In genomic region chr8:54864038-54864760, GRCm38 (mm10) we compare ENCODE assay signal across 16 mouse cellular contexts. TPM values are rescaled to one million over a fixed set of nuclear protein-coding genes. Genes with fewer than 3 reads are reported as not detected.
DNase-seq lines count a peak whose midpoint lies in the region; ATAC-seq lines count a peak whose summit lies in the region.
"Had no signal": no experiment of that assay in that cellular context is flagged by ENCODE, and none has a peak within 500 bp of the region (broad histone marks: within the 10 kb centered on the region; RNA-seq: fewer than 3 reads in every experiment).

No protein-coding gene starts in this region.

- H3K4me1 ChIP-seq in hindbrain, embryonic 13.5 days (replicated peaks): peaks cover 4% of the 10 kb centered on the region; the same call in 1 of the 2 replicates
- H3K4me1 ChIP-seq in hindbrain, embryonic 11.5 days (replicated peaks; ENCODE audit: control insufficient read depth, insufficient read depth, low read length): no peaks in the 10 kb centered on the region
- peaks cover 16% of the 10 kb centered on the region; the same call in 1 of the 2 replicates for H3K4me1 ChIP-seq in forebrain, embryonic 15.5 days
- H3K4me1 ChIP-seq in embryonic facial prominence, embryonic 10.5 days: no peaks in the 10 kb centered on the region
- H3K4me1 ChIP-seq: embryonic facial prominence, embryonic 13.5 days; heart, embryonic 15.5 days had no signal

- 0 out of 2 replicates have a peak, but pooled peaks have one; percentile 59 for ATAC-seq in hindbrain, embryonic 13.5 days (ENCODE audit: low FRiP score)
- ATAC-seq in hindbrain, embryonic 11.5 days (ENCODE audit: low FRiP score): no peak
- ATAC-seq in forebrain, embryonic 15.5 days (replicated peaks): peak; percentile 88
- ATAC-seq: intestine, embryonic 16.5 days had no signal

- DNase-seq in hindbrain, embryonic 11.5 days (ENCODE audit: low spot score): no peak
- peak; percentile 29 to 75 for DNase-seq in left cerebral cortex, postnatal 10 days (ENCODE audit: extremely low spot score in 1 of 2, low spot score in 2 of 2)
- peak; percentile 76 for DNase-seq in right cerebral cortex, adult 18-20 months
- DNase-seq in cerebellum, adult 9-10 months: no peak
- no peak for DNase-seq in natural killer cell, adult 2 months (ENCODE audit: low spot score in 2 of 2)
- DNase-seq in embryonic facial prominence, embryonic 10.5 days (ENCODE audit: low spot score): no peak
- DNase-seq: cerebellum, adult 11 months; gastrocnemius, postnatal 10 days; lung, embryonic 14.5 days; thymus, postnatal 14 days had no signal

- H3K4me2 ChIP-seq in hindbrain, embryonic 13.5 days: no peak overlapping the region
- H3K4me2 ChIP-seq in hindbrain, embryonic 11.5 days (replicated peaks; ENCODE audit: low read depth, low read length): no peak overlapping the region
- no peak overlapping the region; the same call in 1 of the 2 replicates for H3K4me2 ChIP-seq in forebrain, embryonic 15.5 days (replicated peaks)
- H3K4me2 ChIP-seq: embryonic facial prominence, embryonic 13.5 days; heart, embryonic 15.5 days; lung, embryonic 14.5 days had no signal

- 69% methylated on average over 4 of the region's 4 CpGs for WGBS in hindbrain, embryonic 13.5 days
- WGBS in hindbrain, embryonic 11.5 days: 82% methylated on average over 4 of the region's 4 CpGs
- 53% methylated on average over 4 of the region's 4 CpGs for WGBS in forebrain, embryonic 15.5 days
- 82% methylated on average over 4 of the region's 4 CpGs for WGBS in embryonic facial prominence, embryonic 10.5 days

- H3K27ac ChIP-seq in hindbrain, embryonic 13.5 days: peak overlapping the region; percentile 48; the same call in 1 of the 2 replicates
- no peak overlapping the region for H3K27ac ChIP-seq in hindbrain, embryonic 11.5 days (ENCODE audit: low read depth, low read length)
- H3K27ac ChIP-seq in forebrain, embryonic 15.5 days (replicated peaks): peak overlapping the region; percentile 77
- no peak overlapping the region for H3K27ac ChIP-seq in embryonic facial prominence, embryonic 10.5 days (replicated peaks)
- H3K27ac ChIP-seq: embryonic facial prominence, embryonic 13.5 days; heart, embryonic 15.5 days had no signal

- H3K9me3 ChIP-seq in hindbrain, embryonic 13.5 days: no peaks in the 10 kb centered on the region
- no peaks in the 10 kb centered on the region for H3K9me3 ChIP-seq in hindbrain, embryonic 11.5 days (ENCODE audit: control insufficient read depth, low read length)
- no peaks in the 10 kb centered on the region for H3K9me3 ChIP-seq in forebrain, embryonic 15.5 days
- no peaks in the 10 kb centered on the region for H3K9me3 ChIP-seq in embryonic facial prominence, embryonic 10.5 days
- H3K9me3 ChIP-seq: embryonic facial prominence, embryonic 13.5 days; heart, embryonic 15.5 days had no signal

- no peaks in the 10 kb centered on the region for H3K36me3 ChIP-seq in hindbrain, embryonic 13.5 days
- H3K36me3 ChIP-seq in hindbrain, embryonic 11.5 days (ENCODE audit: control insufficient read depth, insufficient read depth, low read length): no peaks in the 10 kb centered on the region
- H3K36me3 ChIP-seq in forebrain, embryonic 15.5 days: no peaks in the 10 kb centered on the region
- H3K36me3 ChIP-seq in embryonic facial prominence, embryonic 10.5 days (replicated peaks): no peaks in the 10 kb centered on the region
- H3K36me3 ChIP-seq: embryonic facial prominence, embryonic 13.5 days; heart, embryonic 15.5 days had no signal

- H3K9ac ChIP-seq in hindbrain, embryonic 13.5 days: no peak overlapping the region
- no peak overlapping the region for H3K9ac ChIP-seq in hindbrain, embryonic 11.5 days (ENCODE audit: low read depth, low read length)
- no peak overlapping the region for H3K9ac ChIP-seq in forebrain, embryonic 15.5 days (replicated peaks)
- H3K9ac ChIP-seq: embryonic facial prominence, embryonic 13.5 days; heart, embryonic 15.5 days; lung, embryonic 14.5 days had no signal

- H3K27me3 ChIP-seq in hindbrain, embryonic 13.5 days: no peaks in the 10 kb centered on the region
- no peaks in the 10 kb centered on the region for H3K27me3 ChIP-seq in hindbrain, embryonic 11.5 days (ENCODE audit: control insufficient read depth, insufficient read depth, low read length)
- no peaks in the 10 kb centered on the region for H3K27me3 ChIP-seq in forebrain, embryonic 15.5 days
- no peaks in the 10 kb centered on the region for H3K27me3 ChIP-seq in embryonic facial prominence, embryonic 10.5 days (replicated peaks; ENCODE audit: low read depth, poor library complexity, severe bottlenecking)
- H3K27me3 ChIP-seq: embryonic facial prominence, embryonic 13.5 days; heart, embryonic 15.5 days had no signal

- no peak overlapping the region for H3K4me3 ChIP-seq in hindbrain, embryonic 13.5 days
- no peak overlapping the region for H3K4me3 ChIP-seq in hindbrain, embryonic 11.5 days (ENCODE audit: low read depth, low read length)
- no peak overlapping the region for H3K4me3 ChIP-seq in forebrain, embryonic 15.5 days
- no peak overlapping the region for H3K4me3 ChIP-seq in embryonic facial prominence, embryonic 10.5 days
- H3K4me3 ChIP-seq: embryonic facial prominence, embryonic 13.5 days; heart, embryonic 15.5 days had no signal

- intact Hi-C loops in left cerebral cortex, postnatal 10 days (cut with DNase I): loop anchor here (10.0 kb wide), 1 partner anchor 91 kb away; the partner anchor contains the start of gene Gpm6a

RNA-seq across cellular contexts. Expression of gene Wdr17, which starts 22.8 kb away (rescaled TPM):
- 12.0 and 12.7 TPM in 2 replicates for polyA plus RNA-seq in hindbrain, embryonic 13.5 days (2015; fragmentation: Nextera tagmentation; extraction: Ambion mirVana)
- polyA plus RNA-seq in hindbrain, embryonic 11.5 days (2014; fragmentation: Nextera tagmentation; extraction: Ambion mirVana): 2.4 and 4.6 TPM in 2 replicates
- polyA plus RNA-seq in forebrain, embryonic 15.5 days (2015; fragmentation: Nextera tagmentation; extraction: Ambion mirVana): 14.9 and 16.4 TPM in 2 replicates
- 10 to 100 TPM; 39.4 to 42.5 TPM for total RNA-seq in left cerebral cortex, postnatal 10 days (2021)
- 1.8 and 2.1 TPM in 2 replicates for polyA plus RNA-seq in embryonic facial prominence, embryonic 10.5 days (2016; fragmentation: Nextera tagmentation; extraction: Ambion mirVana)
- total RNA-seq: MEL had no signal

Comparison
In these comparisons a context has a peak if more than half of its experiments do, and no peak if none do; other contexts are left out.
1. H3K27ac ChIP-seq: peak in hindbrain, embryonic 13.5 days (single experiment) and forebrain, embryonic 15.5 days (single experiment); none in hindbrain, embryonic 11.5 days (single experiment) and embryonic facial prominence, embryonic 10.5 days (single experiment).
2. DNase-seq: peak in left cerebral cortex, postnatal 10 days (2 of 2) and right cerebral cortex, adult 18-20 months (single experiment); none in hindbrain, embryonic 11.5 days (single experiment), cerebellum, adult 9-10 months (single experiment), natural killer cell, adult 2 months (0 of 2) and embryonic facial prominence, embryonic 10.5 days (single experiment).